Mouse (Mus musculus) cerebellum, adult 2 months (tissue): Measurements from ENCODE around the gene Pcna. TPM values are rescaled to one million over a fixed set of nuclear protein-coding genes. Genes with fewer than 3 reads are reported as not detected.

Experiments used
- DNase-seq, 2 experiments: peaks; one replicate each; pipeline ENCODE4 v3.0.0; 2021
- H3K27ac ChIP-seq: fragments of 200-500 bp; 2 replicates; pipeline ENCODE4 v1.5.1; 2012; ENCODE audit warnings: low read length, control low read depth, inconsistent platforms; ENCODE audit not compliant: insufficient read depth
- H3K27me3 ChIP-seq: fragments of 200-500 bp; 2 replicates; pipeline ENCODE4 v1.6.1; 2012; ENCODE audit warnings: inconsistent platforms, mild to moderate bottlenecking, low read length, moderate library complexity; ENCODE audit not compliant: control insufficient read depth, insufficient read depth
- H3K4me1 ChIP-seq: fragments of 200-500 bp; 2 replicates; pipeline ENCODE4 v1.6.1; 2011; ENCODE audit warnings: low read length; ENCODE audit not compliant: control insufficient read depth, insufficient read depth
- H3K4me3 ChIP-seq: fragments of 200-500 bp; replicated peaks from 2 replicates; pipeline ENCODE3; 2011; ENCODE audit warnings: mild to moderate bottlenecking, low read depth, low read length, control low read depth; ENCODE audit not compliant: insufficient read depth
- CTCF ChIP-seq: fragments of 200-500 bp; IDR thresholded peaks from 2 replicates; pipeline ENCODE4 v1.5.1; 2011; ENCODE audit warnings: low read depth, mild to moderate bottlenecking, control low read depth, low read length, moderate library complexity, borderline replicate concordance; ENCODE audit not compliant: insufficient read depth
- POLR2A ChIP-seq: fragments of 200-500 bp; IDR thresholded peaks from 2 replicates; pipeline ENCODE4 v1.6.1; 2011; ENCODE audit warnings: low read length, control low read depth, borderline replicate concordance; ENCODE audit not compliant: insufficient read depth
- WGBS: fragments of 180-500 bp; shearing (Covaris S2); methylation state at CpG from one replicate; pipeline ENCODE4 v1.1.7; 2018; 5-methylcytosine and 5-hydroxymethylcytosine counted together
- polyA plus RNA-seq: library from polyadenylated mRNA; depleted of rRNA; stranded (reverse); fragments of >200 nt; gene quantifications from 2 replicates; pipeline ENCODE4 v1.2.3, GENCODE M21; 2012; rRNA removed

Gene Pcna
- polyA plus RNA-seq, 1 experiment: 69.3 TPM

GRCm38 (mm10) chr2:132208246-132208881 is 44.8 kb downstream of the Pcna start:
- Histone ChIP-seq H3K27ac (no peak overlapping the region), H3K27me3 (no peaks in the 10 kb centered on the region), H3K4me1 (no peaks in the 10 kb centered on the region), H3K4me3 (no peak overlapping the region)
- WGBS: 74% methylated on average over 8 of the region's 8 CpGs
- DNase-seq: no peak
- TF ChIP-seq POLR2A (no peak), CTCF (no peak)

- TF ChIP-seq POLR2A (no peak), CTCF (no peak)
- 87% methylated on average over 16 of the region's 16 CpGs for WGBS
- Histone ChIP-seq H3K27ac (no peak overlapping the region), H3K4me1 (no peaks in the 10 kb centered on the region), H3K4me3 (no peak overlapping the region), H3K27me3 (no peaks in the 10 kb centered on the region)
- no peak for DNase-seq
These were observed 46.7 kb downstream of the Pcna start for GRCm38 (mm10) chr2:132206316-132206881.

GRCm38 (mm10) chr2:132205549-132205948 is 47.6 kb downstream of the Pcna start:
- Histone ChIP-seq H3K27ac (no peak overlapping the region), H3K27me3 (no peaks in the 10 kb centered on the region), H3K4me3 (no peak overlapping the region), H3K4me1 (no peaks in the 10 kb centered on the region)
- 80% methylated on average over 4 of the region's 4 CpGs for WGBS
- TF ChIP-seq POLR2A: no peak
- DNase-seq: no peak

- DNase-seq: no peak
- Histone ChIP-seq H3K27me3 (no peaks in the 10 kb centered on the region), H3K27ac (no peak overlapping the region), H3K4me1 (no peaks in the 10 kb centered on the region), H3K4me3 (no peak overlapping the region)
- 86% methylated on average over 3 of the region's 3 CpGs for WGBS
- TF ChIP-seq CTCF (no peak), POLR2A (no peak)
These were observed 49.3 kb downstream of the Pcna start for GRCm38 (mm10) chr2:132203773-132204172.

- no peaks in the 10 kb centered on the region for H3K27me3 ChIP-seq
- 79% methylated on average over 3 of the region's 3 CpGs for WGBS
- H3K4me1 ChIP-seq: no peaks in the 10 kb centered on the region
- TF ChIP-seq POLR2A (no peak), CTCF (no peak)
- no peak overlapping the region for H3K4me3 ChIP-seq
- H3K27ac ChIP-seq: no peak overlapping the region
- DNase-seq: no peak
These were observed 49.9 kb downstream of the Pcna start for GRCm38 (mm10) chr2:132203186-132203585.

Other genes with a start within 250 kb of the Pcna start
- 35.8 and 44.7 TPM in 2 replicates for gene Rassf2, start 223.1 kb downstream of the Pcna start, polyA plus RNA-seq
- gene Slc23a2, start 108.2 kb downstream of the Pcna start, polyA plus RNA-seq: 68.6 and 76.9 TPM in 2 replicates
- 81.9 and 93.6 TPM in 2 replicates for gene Tmem230, start 5.5 kb downstream of the Pcna start, polyA plus RNA-seq
- gene Cds2, start 9.8 kb upstream of the Pcna start, polyA plus RNA-seq: 152 and 155 TPM in 2 replicates
- gene Prokr2, start 132.1 kb upstream of the Pcna start, polyA plus RNA-seq: 0.27 and 0.28 TPM in 2 replicates